Mouse (Mus musculus): Measurements from ENCODE around the gene Pnn. TPM values are rescaled to one million over a fixed set of nuclear protein-coding genes. Genes with fewer than 3 reads are reported as not detected.

Pnn gene
- polyA plus RNA-seq, 1 experiment, result 8.9 TPM

DNA sequence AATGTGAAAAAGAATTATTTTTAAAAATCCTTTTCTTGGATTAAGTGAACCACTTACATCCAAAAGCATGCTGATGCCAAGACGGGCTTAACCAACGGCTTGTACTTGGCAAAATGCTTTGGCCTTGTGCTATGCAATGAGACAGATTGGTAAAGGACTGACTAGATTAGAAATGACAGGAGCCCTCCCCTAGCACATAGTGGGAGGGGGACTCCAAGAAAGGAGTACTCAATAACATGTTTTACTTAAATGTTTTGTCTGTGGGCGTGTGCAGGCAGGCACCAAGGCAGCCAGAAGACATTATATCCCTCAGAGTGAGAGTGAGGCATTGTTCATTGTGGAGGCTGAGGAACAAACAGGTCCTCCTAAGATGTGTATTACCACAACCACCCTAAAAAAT, 7.4 kb downstream of the Pnn start:
- Histone ChIP-seq H3K27me3 (ENCODE audit: control insufficient read depth, insufficient read depth, low read length) (no peaks in the 10 kb centered on the region), H3K27ac (ENCODE audit: insufficient read depth, low read depth, low read length) (no peak overlapping the region), H3K4me3 (ENCODE audit: low read depth, low read length) (no peak overlapping the region), H3K4me1 (ENCODE audit: control insufficient read depth, insufficient read depth, insufficient read length, low read length) (peaks cover 3% of the 10 kb centered on the region; the same call in 1 of the 2 replicates), H3K36me3 (ENCODE audit: control insufficient read depth, insufficient read depth, low read length) (peaks cover 37% of the 10 kb centered on the region)
- TF ChIP-seq CTCF (IDR thresholded peaks at IDR 0.05; ENCODE audit: extremely low read depth, insufficient read length, insufficient replicate concordance, low read depth, low read length), result no peak
- TF ChIP-seq POLR2A (IDR thresholded peaks at IDR 0.05; ENCODE audit: low read depth, low read length), result no peak
- 82% methylated on average over 3 of the region's 3 CpGs for WGBS

- H3K27me3 ChIP-seq (ENCODE audit: control insufficient read depth, insufficient read depth, low read length), result no peaks in the 10 kb centered on the region
- peaks cover 3% of the 10 kb centered on the region; the same call in 1 of the 2 replicates for H3K4me1 ChIP-seq (ENCODE audit: control insufficient read depth, insufficient read depth, insufficient read length, low read length)
- H3K4me3 ChIP-seq (ENCODE audit: low read depth, low read length), result no peak overlapping the region
- H3K27ac ChIP-seq (ENCODE audit: insufficient read depth, low read depth, low read length), result peak overlapping the region; percentile 61
- H3K36me3 ChIP-seq (ENCODE audit: control insufficient read depth, insufficient read depth, low read length), result peaks cover 15% of the 10 kb centered on the region
- TF ChIP-seq CTCF (IDR thresholded peaks at IDR 0.05; ENCODE audit: extremely low read depth, insufficient read length, insufficient replicate concordance, low read depth, low read length), result no peak
- TF ChIP-seq POLR2A (IDR thresholded peaks at IDR 0.05; ENCODE audit: low read depth, low read length), result no peak
- WGBS, result 66% methylated on average over 3 of the region's 3 CpGs
Measured at GRCm38 (mm10) chr12:59076996-59077395, 10.3 kb downstream of the Pnn start.

DNA sequence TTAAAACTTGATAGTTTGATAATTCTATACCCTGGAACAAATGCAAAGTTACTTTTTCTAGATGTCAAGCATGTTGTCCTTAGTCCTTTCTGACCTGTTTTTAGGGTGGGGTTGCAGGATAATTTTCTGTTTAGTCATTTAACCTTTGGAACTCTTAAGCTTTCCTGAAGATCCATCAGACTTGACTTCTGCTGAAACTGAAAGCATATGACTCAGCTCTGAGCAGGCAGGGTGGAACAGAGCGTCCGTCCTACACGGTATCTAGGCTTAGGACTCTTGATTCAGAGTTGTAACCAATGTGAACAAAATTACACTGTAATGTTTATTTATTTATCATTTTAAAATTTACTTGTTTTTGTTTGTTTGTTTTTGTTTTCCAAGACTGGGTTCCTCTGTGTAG, 11.2 kb downstream of the Pnn start:
- H3K27ac ChIP-seq (ENCODE audit: insufficient read depth, low read depth, low read length), result peak overlapping the region; percentile 91
- TF ChIP-seq POLR2A (IDR thresholded peaks at IDR 0.05; ENCODE audit: low read depth, low read length), result no peak
- TF ChIP-seq CTCF (IDR thresholded peaks at IDR 0.05; ENCODE audit: extremely low read depth, insufficient read length, insufficient replicate concordance, low read depth, low read length), result no peak
- peaks cover 5% of the 10 kb centered on the region; the same call in 1 of the 2 replicates for H3K4me1 ChIP-seq (ENCODE audit: control insufficient read depth, insufficient read depth, insufficient read length, low read length)
- no peaks in the 10 kb centered on the region for H3K27me3 ChIP-seq (ENCODE audit: control insufficient read depth, insufficient read depth, low read length)
- no peak overlapping the region for H3K4me3 ChIP-seq (ENCODE audit: low read depth, low read length)
- WGBS, result 35% methylated on average over 3 of the region's 3 CpGs
- peaks cover 7% of the 10 kb centered on the region for H3K36me3 ChIP-seq (ENCODE audit: control insufficient read depth, insufficient read depth, low read length)

DNA sequence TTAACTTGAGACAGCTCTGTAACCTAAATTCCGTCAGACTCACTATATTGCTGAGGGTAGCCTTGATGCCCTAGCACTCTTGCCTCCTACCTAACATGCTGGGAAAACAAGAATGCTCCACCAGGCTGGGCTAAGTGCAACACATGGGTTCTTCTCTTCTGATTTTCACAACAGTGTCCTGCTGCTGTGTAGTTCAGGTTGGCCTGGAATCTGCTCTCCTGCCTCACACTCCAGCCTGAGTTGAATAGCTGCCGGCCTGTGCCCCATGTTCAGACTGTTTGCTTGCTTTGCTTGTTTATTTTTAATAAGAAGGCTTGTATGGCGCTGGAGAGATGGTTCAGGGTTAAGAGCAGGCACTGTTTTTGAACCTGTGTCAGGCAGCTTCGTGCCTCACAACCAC, 13.8 kb downstream of the Pnn start:
- peaks cover 5% of the 10 kb centered on the region; the same call in 1 of the 2 replicates for H3K4me1 ChIP-seq (ENCODE audit: control insufficient read depth, insufficient read depth, insufficient read length, low read length)
- H3K27ac ChIP-seq (ENCODE audit: insufficient read depth, low read depth, low read length), result no peak overlapping the region
- WGBS, result 90% methylated on average over 4 of the region's 4 CpGs
- H3K27me3 ChIP-seq (ENCODE audit: control insufficient read depth, insufficient read depth, low read length), result no peaks in the 10 kb centered on the region
- TF ChIP-seq POLR2A (IDR thresholded peaks at IDR 0.05; ENCODE audit: low read depth, low read length), result no peak
- TF ChIP-seq CTCF (IDR thresholded peaks at IDR 0.05; ENCODE audit: extremely low read depth, insufficient read length, insufficient replicate concordance, low read depth, low read length), result no peak
- H3K4me3 ChIP-seq (ENCODE audit: low read depth, low read length), result no peak overlapping the region
- H3K36me3 ChIP-seq (ENCODE audit: control insufficient read depth, insufficient read depth, low read length), result no peaks in the 10 kb centered on the region

- Histone ChIP-seq H3K36me3 (ENCODE audit: control insufficient read depth, insufficient read depth, low read length) (no peaks in the 10 kb centered on the region), H3K27ac (ENCODE audit: insufficient read depth, low read depth, low read length) (no peak overlapping the region), H3K4me3 (ENCODE audit: low read depth, low read length) (no peak overlapping the region), H3K27me3 (ENCODE audit: control insufficient read depth, insufficient read depth, low read length) (no peaks in the 10 kb centered on the region), H3K4me1 (ENCODE audit: control insufficient read depth, insufficient read depth, insufficient read length, low read length) (peaks cover 2% of the 10 kb centered on the region; the same call in 1 of the 2 replicates)
- TF ChIP-seq POLR2A (IDR thresholded peaks at IDR 0.05; ENCODE audit: low read depth, low read length), result no peak
- no peak for TF ChIP-seq CTCF (IDR thresholded peaks at IDR 0.05; ENCODE audit: extremely low read depth, insufficient read length, insufficient replicate concordance, low read depth, low read length)
- WGBS, result 67% methylated on average over 5 of the region's 5 CpGs
Measured at GRCm38 (mm10) chr12:59084446-59084845, 17.8 kb downstream of the Pnn start.

- no peak overlapping the region for H3K27ac ChIP-seq (ENCODE audit: insufficient read depth, low read depth, low read length)
- H3K27me3 ChIP-seq (ENCODE audit: control insufficient read depth, insufficient read depth, low read length), result no peaks in the 10 kb centered on the region
- TF ChIP-seq CTCF (IDR thresholded peaks at IDR 0.05; ENCODE audit: extremely low read depth, insufficient read length, insufficient replicate concordance, low read depth, low read length), result no peak
- TF ChIP-seq POLR2A (IDR thresholded peaks at IDR 0.05; ENCODE audit: low read depth, low read length), result no peak
Measured at GRCm38 (mm10) chr12:59086171-59086570, 19.5 kb downstream of the Pnn start.

DNA sequence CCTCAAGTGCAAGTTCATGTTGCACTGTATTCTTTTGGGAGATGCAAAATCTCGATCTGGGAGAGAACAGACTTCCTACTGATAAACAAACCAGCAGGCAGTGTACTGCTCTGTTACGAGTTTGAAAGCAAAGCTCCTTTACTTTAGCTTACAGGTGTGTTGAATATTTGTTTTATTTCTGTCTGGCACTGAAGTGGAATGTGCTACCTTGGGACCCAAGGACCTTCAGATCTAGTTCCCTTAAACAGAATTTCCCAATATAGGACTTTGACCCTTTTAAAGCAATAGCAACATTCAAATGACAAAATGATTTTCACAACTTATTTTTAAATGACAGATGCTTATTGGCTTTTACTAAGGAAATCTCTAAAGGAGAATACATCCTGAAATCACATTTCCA, 26.9 kb downstream of the Pnn start:
- Histone ChIP-seq H3K4me3 (ENCODE audit: low read depth, low read length) (no peak overlapping the region), H3K27me3 (ENCODE audit: control insufficient read depth, insufficient read depth, low read length) (no peaks in the 10 kb centered on the region), H3K4me1 (ENCODE audit: control insufficient read depth, insufficient read depth, insufficient read length, low read length) (peaks cover 3% of the 10 kb centered on the region; the same call in 1 of the 2 replicates), H3K36me3 (ENCODE audit: control insufficient read depth, insufficient read depth, low read length) (no peaks in the 10 kb centered on the region), H3K27ac (ENCODE audit: insufficient read depth, low read depth, low read length) (peak overlapping the region; percentile 70; the same call in 1 of the 2 replicates)
- TF ChIP-seq POLR2A (IDR thresholded peaks at IDR 0.05; ENCODE audit: low read depth, low read length), result no peak
- TF ChIP-seq CTCF (IDR thresholded peaks at IDR 0.05; ENCODE audit: extremely low read depth, insufficient read length, insufficient replicate concordance, low read depth, low read length), result no peak
- WGBS, result 13% methylated on average over 2 of the region's 2 CpGs

More at GRCm38 (mm10) chr12:59086171-59086570, 19.5 kb downstream of the Pnn start:
- Histone ChIP-seq H3K36me3 (ENCODE audit: control insufficient read depth, insufficient read depth, low read length) (no peaks in the 10 kb centered on the region), H3K4me3 (ENCODE audit: low read depth, low read length) (no peak overlapping the region), H3K4me1 (ENCODE audit: control insufficient read depth, insufficient read depth, insufficient read length, low read length) (peaks cover 2% of the 10 kb centered on the region; the same call in 1 of the 2 replicates)
- 92% methylated on average over 5 of the region's 5 CpGs for WGBS
